Mouse (Mus musculus) inflammation-experienced regulatory T-cells, adult 6 months (primary cell): Measurements from ENCODE around the gene Fut4. TPM values are rescaled to one million over a fixed set of nuclear protein-coding genes. Genes with fewer than 3 reads are reported as not detected.
"Not testable (repeated sequence)": the region's sequence is repeated elsewhere in the genome, so short reads cannot be mapped to it uniquely, and the experiment has no call there.

Experiments
- ATAC-seq: one replicate; pipeline ENCODE4 v1.8.0; 2017
- polyA plus RNA-seq, 3 experiments: library from polyadenylated mRNA; unstranded; fragments of 100-300 nt; shearing (Covaris generic); gene quantifications; one replicate each; pipeline ENCODE4 v1.2.1; 2017

The Fut4 gene
- polyA plus RNA-seq, 3 experiments from 2014 or later, result not detected

DNA sequence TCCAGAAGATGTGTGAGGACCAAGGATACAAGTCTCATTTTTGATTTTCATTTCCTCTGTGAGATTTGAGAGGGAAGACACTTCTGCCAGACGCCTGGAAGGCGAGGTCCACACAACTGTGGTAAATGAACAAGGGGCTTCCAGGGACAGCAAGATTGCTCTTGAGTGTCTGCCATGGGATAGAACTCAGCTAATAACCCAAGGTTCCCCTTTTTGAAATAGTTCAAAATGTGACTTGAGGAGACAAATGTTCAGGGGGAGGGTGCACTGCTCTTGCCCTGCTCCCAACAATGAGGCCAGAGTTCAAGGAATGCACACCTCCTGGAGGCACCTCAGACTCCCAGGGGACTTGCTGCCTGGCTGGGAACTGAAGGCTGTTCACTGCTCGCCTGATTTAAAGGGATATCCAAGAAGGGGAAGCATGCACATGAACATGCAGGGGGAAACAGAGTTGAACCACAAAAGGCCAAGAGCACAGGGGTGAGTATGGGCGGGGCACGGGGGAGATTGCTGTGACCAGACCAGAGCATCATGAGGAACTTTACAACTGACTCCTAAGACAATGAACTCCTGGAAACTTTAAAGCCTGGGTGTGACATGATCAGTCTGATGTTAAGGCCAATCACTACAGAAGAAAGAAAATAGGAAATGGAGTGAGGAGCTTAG lies 27.3 kb downstream of the Fut4 start:
- no peak for ATAC-seq

- no peak for ATAC-seq
Observed at GRCm38 (mm10) chr9:14721610-14722009, 30.6 kb downstream of the Fut4 start.

GRCm38 (mm10) chr9:14720384-14720783 lies 31.8 kb downstream of the Fut4 start:
- no peak for ATAC-seq

DNA sequence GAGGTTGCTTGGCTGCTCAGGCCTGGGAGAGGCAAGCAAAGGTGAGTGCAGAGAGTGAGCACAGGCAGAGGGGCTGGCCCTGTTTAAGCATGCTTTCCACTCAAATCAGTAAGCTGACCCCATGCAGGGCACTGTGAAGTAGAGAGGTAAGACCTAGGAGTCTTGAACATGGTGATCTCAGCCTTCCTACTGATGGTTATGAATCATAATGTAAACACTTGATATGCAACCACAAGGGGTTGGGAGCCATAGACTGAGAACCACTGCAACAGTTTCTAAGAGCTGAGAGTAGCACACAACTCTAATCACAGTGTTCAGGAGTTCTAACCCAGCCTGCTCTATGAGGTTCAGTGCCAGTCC lies 33.9 kb downstream of the Fut4 start:
- peak; percentile 10 for ATAC-seq

GRCm38 (mm10) chr9:14717689-14718331 lies 34.4 kb downstream of the Fut4 start:
- ATAC-seq, result no peak

GRCm38 (mm10) chr9:14715258-14715657 lies 36.9 kb downstream of the Fut4 start:
- no peak for ATAC-seq

- ATAC-seq, result no peak
Observed at GRCm38 (mm10) chr9:14710910-14711309, 41.3 kb downstream of the Fut4 start.

- ATAC-seq, result no peak
Observed at GRCm38 (mm10) chr9:14705321-14706162, 46.7 kb downstream of the Fut4 start.

- ATAC-seq, result not testable (repeated sequence)
Observed at GRCm38 (mm10) chr9:14700795-14701194, 51.4 kb downstream of the Fut4 start.

GRCm38 (mm10) chr9:14699288-14699640 lies 52.9 kb downstream of the Fut4 start:
- no peak for ATAC-seq

DNA sequence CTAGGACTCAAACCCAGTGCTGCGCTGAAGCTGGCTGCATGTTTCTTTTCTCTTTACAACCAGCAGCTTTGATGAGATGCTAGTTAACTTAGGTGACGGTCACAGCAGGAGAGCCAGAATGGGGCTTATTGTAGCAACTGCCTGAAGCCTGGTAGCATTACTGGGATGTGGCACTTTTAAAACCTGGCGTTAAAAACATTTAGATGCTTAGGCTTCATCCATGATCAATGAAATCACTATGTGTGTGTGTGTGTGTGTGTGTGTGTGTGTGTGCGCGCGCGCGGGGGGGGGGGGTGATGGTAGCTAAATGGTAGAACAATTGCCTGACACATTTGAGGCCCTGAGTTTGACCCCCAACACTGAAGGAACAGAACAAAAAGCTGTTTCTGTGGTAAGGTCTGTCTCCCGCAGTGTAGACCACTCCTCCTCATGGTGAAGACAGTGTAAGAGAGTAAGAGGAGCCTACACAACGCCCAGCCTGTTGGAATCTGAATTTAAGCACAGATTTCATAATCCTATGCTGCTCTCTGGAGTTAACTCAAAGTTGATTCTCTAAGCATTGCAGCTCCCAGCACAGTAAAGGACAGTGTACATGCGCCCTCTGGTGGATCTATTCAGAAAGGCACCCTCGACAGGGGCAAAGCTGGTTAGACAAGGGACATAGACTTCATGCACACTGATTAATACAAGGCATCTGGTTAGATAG lies 53.5 kb downstream of the Fut4 start:
- peak; percentile 46 for ATAC-seq

Other genes starting within 250 kb of the Fut4 start
- under 1 TPM in 2 of 3 experiments, not detected in 1; 0.04 to 0.72 TPM for gene Amotl1, start 107.3 kb downstream of the Fut4 start, polyA plus RNA-seq
- gene Piwil4, start 11.7 kb downstream of the Fut4 start, polyA plus RNA-seq, result under 1 TPM; 0.21 to 0.45 (median 0.28) TPM
- gene 1700012B09Rik, start 18.6 kb upstream of the Fut4 start, polyA plus RNA-seq, result not detected
- 10 to 100 TPM; 18.3 to 28.9 (median 26.6) TPM for gene Mre11a, start 32.3 kb upstream of the Fut4 start, polyA plus RNA-seq
- 10 to 100 TPM; 20.1 to 41.7 (median 29.0) TPM for gene Ankrd49, start 32.5 kb upstream of the Fut4 start, polyA plus RNA-seq
- 100 to 1,000 TPM in 1 of 3 experiments, 10 to 100 TPM in 1, 1 to 10 TPM in 1; 1.2 to 109 (median 83.0) TPM for gene Gpr83, start 107.8 kb upstream of the Fut4 start, polyA plus RNA-seq
- gene Izumo1r, start 151.6 kb upstream of the Fut4 start, polyA plus RNA-seq, result 1,000 to 10,000 TPM in 2 of 3 experiments, 100 to 1,000 TPM in 1; 294 to 1,489 (median 1,424) TPM